Comparison of ENCODE assay signal across 8 mouse cellular contexts in genomic region chr19:4698205-4698677, GRCm38 (mm10). TPM values are rescaled to one million over a fixed set of nuclear protein-coding genes. Genes with fewer than 3 reads are reported as not detected.
A peak's percentile ranks its signal among the peaks of the same experiment; 100 is the strongest.
DNase-seq lines count a peak whose midpoint lies in the region; ATAC-seq lines count a peak whose summit lies in the region.

Gene Gm960 (minus strand): TSS chr19:4698668.

- H3K4me1 ChIP-seq in heart, embryonic 14.5 days (ENCODE audit: control insufficient read depth in 2 of 2, insufficient read depth in 2 of 2, low read length in 2 of 2), result peaks cover 2 to 4% of the 10 kb centered on the region in 2 experiments; a peak in 2 of 4 replicates
- H3K4me1 ChIP-seq in liver, embryonic 15.5 days (replicated peaks), result peaks cover 5% of the 10 kb centered on the region
- H3K4me1 ChIP-seq in neural tube, embryonic 15.5 days, result peaks cover 14% of the 10 kb centered on the region

- H3K36me3 ChIP-seq in heart, embryonic 14.5 days (ENCODE audit: control insufficient read depth, insufficient read depth, low read length), result no peaks in the 10 kb centered on the region
- no peaks in the 10 kb centered on the region for H3K36me3 ChIP-seq in liver, embryonic 15.5 days (replicated peaks)
- no peaks in the 10 kb centered on the region for H3K36me3 ChIP-seq in neural tube, embryonic 15.5 days

- H3K9me3 ChIP-seq in heart, embryonic 14.5 days (ENCODE audit: control insufficient read depth, low read length), result no peaks in the 10 kb centered on the region
- no peaks in the 10 kb centered on the region for H3K9me3 ChIP-seq in liver, embryonic 15.5 days (replicated peaks)
- H3K9me3 ChIP-seq in neural tube, embryonic 15.5 days (replicated peaks), result no peaks in the 10 kb centered on the region

- 2% methylated on average over 40 of the region's 40 CpGs for WGBS in heart, embryonic 14.5 days
- WGBS in liver, embryonic 15.5 days (ENCODE audit: insufficient replicate concordance), result 2% methylated on average over 40 of the region's 40 CpGs
- under 1% methylated on average over 40 of the region's 40 CpGs for WGBS in neural tube, embryonic 15.5 days

- H3K4me2 ChIP-seq in heart, embryonic 14.5 days (ENCODE audit: low read length), result peak within 1 kb of the TSS; percentile 88
- peak within 1 kb of the TSS; percentile 66 for H3K4me2 ChIP-seq in liver, embryonic 15.5 days
- H3K4me2 ChIP-seq in neural tube, embryonic 15.5 days, result peak within 1 kb of the TSS; percentile 82

- peaks cover 63% of the 10 kb centered on the region for H3K27me3 ChIP-seq in heart, embryonic 14.5 days (ENCODE audit: control insufficient read depth, insufficient read depth, low read length)
- H3K27me3 ChIP-seq in liver, embryonic 15.5 days, result peaks cover 73% of the 10 kb centered on the region
- 0 out of 2 replicates have a peak, but pooled peaks cover 7% of the 10 kb centered on the region for H3K27me3 ChIP-seq in neural tube, embryonic 15.5 days (replicated peaks)

- no peak for ATAC-seq in heart, embryonic 14.5 days (ENCODE audit: insufficient number of reproducible peaks, insufficient read depth, low FRiP score, low read depth)
- ATAC-seq in liver, embryonic 15.5 days (ENCODE audit: insufficient read depth), result no peak
- peak; percentile 95 for ATAC-seq in neural tube, embryonic 15.5 days (ENCODE audit: low FRiP score)

- no peak within 1 kb of the TSS for H3K27ac ChIP-seq in heart, embryonic 14.5 days (replicated peaks in 1 of 2; ENCODE audit: control insufficient read depth in 1 of 2, insufficient read depth in 1 of 2, low read depth in 2 of 2, low read length in 2 of 2)
- H3K27ac ChIP-seq in liver, embryonic 15.5 days (replicated peaks), result no peak within 1 kb of the TSS
- peak within 1 kb of the TSS; percentile 87 for H3K27ac ChIP-seq in neural tube, embryonic 15.5 days (replicated peaks)

- peak within 1 kb of the TSS; percentile 64 for H3K9ac ChIP-seq in heart, embryonic 14.5 days (ENCODE audit: low read length)
- H3K9ac ChIP-seq in liver, embryonic 15.5 days, result no peak within 1 kb of the TSS
- H3K9ac ChIP-seq in neural tube, embryonic 15.5 days (replicated peaks), result peak within 1 kb of the TSS; percentile 81

- DNase-seq in urinary bladder, adult 18-20 months (ENCODE audit: low spot score in 2 of 2), result peak; percentile 64 to 76
- DNase-seq in urinary bladder, postnatal 10 days (ENCODE audit: low spot score), result no peak
- peak; percentile 19 for DNase-seq in fibroblast of lung, adult 2 months (ENCODE audit: low read depth)
- peak; percentile 85 for DNase-seq in kidney, postnatal 10 days
- peak; percentile 65 for DNase-seq in urinary bladder, adult 2 months (ENCODE audit: low spot score)

- peak within 1 kb of the TSS; percentile 57 to 60 for H3K4me3 ChIP-seq in heart, embryonic 14.5 days (ENCODE audit: control insufficient read depth in 1 of 2, insufficient read depth in 1 of 2, low read depth in 1 of 2, low read length in 2 of 2)
- peak within 1 kb of the TSS; percentile 46 for H3K4me3 ChIP-seq in liver, embryonic 15.5 days (replicated peaks)
- H3K4me3 ChIP-seq in neural tube, embryonic 15.5 days (replicated peaks), result peak within 1 kb of the TSS; percentile 67

RNA-seq across cellular contexts. Expression of gene Gm960, which starts in this region (rescaled TPM):
- 1.1 TPM in 2 replicates for polyA plus RNA-seq in heart, embryonic 14.5 days (2014; fragmentation: Nextera tagmentation; extraction: Ambion mirVana)
- polyA plus RNA-seq in liver, embryonic 15.5 days (2015; fragmentation: Nextera tagmentation; extraction: Ambion mirVana), result 0.40 and 0.71 TPM in 2 replicates
- polyA plus RNA-seq in neural tube, embryonic 15.5 days (2015; fragmentation: Nextera tagmentation; extraction: Ambion mirVana), result 7.2 and 7.7 TPM in 2 replicates
- 0.69 and 1.2 TPM in 2 replicates for polyA plus RNA-seq in urinary bladder, adult 2 months (2012; rRNA removed)
